Mouse (Mus musculus) layer of hippocampus, adult 11-12 months (tissue): ENCODE measurements around the gene Tigar.

ENCODE experiments used
- DNase-seq: peaks from one replicate; pipeline ENCODE4 v3.0.0; 2022; ENCODE audit warnings: low spot score

Tigar gene

DNA sequence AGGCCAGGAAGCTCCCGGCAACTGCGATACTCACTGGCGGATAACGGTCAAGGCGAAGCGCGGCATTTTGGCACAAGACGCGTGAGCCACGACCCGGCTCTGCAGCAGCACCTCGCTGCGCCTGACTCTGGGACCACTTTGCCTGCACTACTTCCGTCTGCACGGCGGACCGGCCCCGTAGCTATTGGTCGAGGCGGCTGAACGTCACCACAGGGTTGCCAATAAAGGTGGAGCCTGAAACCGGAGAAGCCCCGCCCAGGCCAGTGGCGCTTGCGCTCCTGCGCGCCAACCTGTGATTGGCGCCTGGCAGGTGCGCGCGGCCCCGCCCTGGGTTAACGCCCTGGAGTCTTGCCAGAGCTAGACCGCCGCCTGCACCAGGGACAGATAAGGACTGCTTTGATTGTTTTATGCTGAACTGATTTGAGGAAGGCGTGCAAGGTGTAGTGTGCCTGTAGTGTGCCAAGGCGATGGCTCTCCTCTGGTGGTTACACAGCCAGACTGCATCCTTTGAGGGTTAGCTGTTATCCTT lies at the start of gene Tigar:
Gene Tigar, minus strand, starts transcription at position 156 of the 529 bp plus-strand sequence.
- peak; percentile 93 for DNase-seq

DNA sequence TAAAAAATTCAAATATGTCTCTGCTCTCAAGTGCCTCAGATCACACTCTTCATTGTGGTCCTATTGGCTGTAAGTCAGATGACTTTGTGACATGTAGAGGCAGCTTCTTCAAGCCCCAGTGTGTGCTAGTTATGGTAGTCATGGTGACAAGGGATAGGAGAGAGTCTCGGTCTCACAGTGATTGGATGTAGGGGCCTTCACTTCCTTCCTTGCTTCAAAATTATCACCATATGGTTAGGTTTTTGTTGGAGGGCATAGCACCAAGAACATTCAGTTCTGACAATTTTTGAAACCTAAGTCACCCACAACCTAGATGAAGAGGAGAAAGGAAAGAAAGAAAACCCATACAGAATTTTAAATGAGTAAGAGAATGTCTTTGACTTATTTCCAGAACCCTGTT lies 48.0 kb upstream of the Tigar start:
- DNase-seq: no peak

DNA sequence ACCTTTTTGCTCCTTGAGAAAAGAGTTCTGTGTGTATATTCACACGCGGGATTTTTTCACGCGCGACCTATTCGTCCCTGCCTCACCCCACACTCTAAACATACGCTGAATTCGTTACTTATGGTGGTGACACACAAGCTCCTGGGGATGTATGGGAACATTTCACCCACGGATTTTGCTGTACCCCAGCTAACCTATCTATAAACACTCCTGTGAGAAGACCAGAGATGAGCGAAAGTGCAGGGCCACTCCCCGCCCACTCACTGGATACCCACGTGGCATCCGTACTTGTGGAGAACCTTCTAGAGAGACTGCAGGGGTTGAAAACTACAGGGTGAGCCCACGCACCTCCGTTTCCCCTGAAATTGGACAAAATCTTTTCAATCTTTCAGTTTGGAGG lies 46.1 kb upstream of the Tigar start:
- DNase-seq: no peak

DNA sequence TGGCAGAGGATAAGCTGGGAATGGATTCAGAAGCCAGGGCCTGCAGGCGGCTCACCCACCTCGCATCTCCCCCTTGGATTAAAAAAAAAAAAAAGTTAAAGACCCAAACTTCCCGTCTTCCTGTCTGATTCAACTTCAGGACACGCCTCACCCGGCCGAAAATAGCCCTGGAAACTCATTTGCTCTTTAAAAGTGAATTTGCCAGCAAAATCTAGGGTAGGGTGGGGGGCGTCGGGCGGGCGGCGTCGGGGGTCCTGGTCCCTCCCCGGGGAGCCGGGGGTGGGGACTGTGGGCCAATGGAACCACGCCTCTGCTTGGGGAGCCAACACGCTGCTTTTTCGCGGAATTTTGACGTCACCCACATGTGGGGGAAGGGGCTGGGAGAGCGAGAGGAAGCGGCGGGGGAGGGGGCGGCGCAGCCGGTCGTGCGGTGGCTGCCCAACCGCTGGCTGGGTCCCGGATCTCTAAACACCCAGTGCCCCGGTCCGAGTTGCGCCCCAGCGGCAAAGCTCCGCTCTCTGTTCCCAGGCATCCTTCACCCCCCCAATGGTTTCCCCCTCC lies 45.4 kb upstream of the Tigar start:
- DNase-seq: no peak

DNA sequence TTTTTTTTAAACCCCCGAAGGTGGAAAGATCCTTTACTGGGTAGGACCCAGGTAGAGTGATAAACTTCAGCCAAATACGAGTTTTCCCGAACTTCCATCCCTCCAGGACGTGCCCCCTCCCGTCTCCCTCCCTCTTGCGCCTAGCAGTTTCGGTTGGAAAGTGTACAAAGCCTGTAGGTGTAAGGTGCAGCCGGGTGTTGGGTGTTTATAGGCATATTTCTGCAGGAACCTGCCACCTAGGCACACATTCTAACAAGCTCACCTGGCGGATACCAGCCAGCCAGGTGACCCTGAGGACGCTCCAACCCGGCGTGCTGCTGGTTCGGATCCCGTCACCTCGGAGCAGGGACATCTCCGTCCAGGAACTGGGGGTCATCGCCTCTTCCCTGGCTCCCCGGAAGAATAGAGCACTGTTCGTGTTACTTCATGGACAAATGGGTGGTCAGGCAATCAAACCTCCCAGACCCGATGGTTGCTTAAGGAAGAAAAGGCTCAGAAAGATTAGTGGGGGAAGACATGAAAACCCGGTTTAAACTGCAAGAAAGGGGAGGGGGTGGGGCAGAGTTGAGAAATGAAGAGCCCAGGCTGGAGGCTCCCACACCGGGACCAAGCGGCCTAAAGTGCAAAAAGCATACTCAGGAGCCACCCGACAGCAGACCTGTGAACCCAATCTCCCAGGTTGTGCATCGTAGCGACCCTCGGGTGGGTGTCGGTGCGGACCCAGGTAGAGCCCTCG lies 44.8 kb upstream of the Tigar start:
- DNase-seq: no peak

DNA sequence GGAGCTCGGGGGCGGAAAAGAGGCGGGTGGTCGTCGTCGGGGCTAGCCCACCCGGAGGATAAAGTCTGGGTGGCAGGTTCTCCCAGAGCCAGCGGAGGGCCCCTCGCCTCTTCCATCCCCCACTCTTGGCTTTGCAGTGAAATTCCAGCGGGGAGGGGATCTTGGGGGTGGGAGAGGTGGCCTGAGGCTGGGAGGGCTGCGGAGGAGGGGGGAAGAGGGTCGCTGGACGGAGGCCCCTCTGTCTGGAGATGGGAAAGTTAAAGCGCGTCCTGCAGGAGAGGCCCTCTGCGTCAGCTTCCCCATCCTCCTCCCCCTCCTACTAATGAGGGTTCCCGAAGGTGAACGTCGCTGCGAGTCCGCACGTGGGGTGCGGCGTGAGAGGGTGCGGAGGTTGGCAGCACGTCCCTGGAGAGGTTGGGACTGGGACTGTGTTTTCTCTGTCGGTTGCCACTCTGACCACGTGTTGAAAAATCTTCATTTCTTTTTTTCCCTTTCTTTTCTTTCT lies 44.0 kb upstream of the Tigar start:
- DNase-seq: no peak

DNA sequence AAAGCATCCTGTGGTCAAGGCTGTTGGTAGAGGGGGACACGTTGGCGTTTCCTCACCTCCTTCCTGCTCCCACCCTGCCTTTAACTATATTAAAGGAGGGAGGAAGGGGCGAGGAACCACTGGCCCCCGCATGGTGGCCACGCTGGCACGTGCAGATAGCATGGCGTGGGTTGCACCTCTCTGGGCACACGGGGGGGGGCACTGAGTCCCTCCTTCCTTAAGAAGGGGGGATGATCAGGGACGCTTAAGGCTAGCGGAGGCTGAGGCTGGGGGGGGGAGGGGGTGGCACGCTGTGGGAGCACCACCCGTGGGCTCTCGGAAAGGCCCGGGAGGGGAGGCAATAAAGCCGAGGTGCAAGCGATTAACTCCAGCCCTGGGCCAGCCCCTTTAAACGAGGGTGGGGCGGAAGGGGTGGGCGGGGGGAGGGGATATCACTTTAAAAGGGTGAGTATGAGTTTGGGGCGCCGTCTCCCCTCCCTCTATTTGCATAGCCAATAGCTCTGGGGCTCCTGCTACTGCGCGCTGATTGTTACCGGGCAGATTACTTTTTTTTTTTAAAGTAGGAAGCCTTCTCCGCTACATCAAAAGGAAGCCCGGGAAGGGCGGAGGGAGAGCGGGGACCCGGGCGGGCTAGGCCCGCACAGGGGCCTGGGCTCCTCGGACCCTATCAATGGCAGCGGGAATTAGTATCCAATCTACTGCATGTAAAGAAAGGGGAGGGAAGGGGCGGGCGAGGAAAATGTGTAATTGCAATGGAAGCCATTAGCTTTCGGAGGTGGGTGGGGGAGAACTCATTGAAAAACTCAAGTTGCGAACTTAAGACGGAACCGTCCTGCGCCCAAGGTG lies 43.0 kb upstream of the Tigar start, which contains the start of gene Ccnd2:
Gene Ccnd2, minus strand, starts transcription at position 88 of the 846 bp plus-strand sequence.
- DNase-seq: peak; percentile 52

DNA sequence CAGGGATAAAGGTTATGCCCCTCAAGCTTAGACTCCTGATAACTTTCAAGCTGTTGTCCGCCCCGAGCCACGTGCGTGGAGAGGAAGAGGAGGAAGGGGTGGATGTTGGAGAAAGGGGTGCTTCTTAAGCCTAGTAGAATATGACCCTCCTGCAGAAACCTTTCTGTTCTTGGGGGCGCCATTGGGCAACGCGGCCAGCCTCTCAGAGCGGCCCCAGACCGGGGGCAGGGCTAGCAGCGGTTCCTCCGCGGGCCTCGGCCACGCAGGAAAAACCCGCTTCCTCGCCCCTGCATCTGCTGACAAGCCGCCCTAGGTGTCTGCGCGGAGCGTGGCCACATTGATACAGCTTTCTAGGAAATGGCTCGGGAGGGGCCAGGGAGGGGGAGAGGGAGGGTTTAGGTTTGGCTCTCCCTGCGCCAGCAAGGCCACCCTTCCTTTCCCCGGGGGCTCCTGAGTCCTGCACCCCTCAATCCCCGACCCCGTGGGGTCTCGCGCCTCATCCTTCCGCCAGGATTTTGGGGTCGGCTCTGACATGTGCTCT lies 42.3 kb upstream of the Tigar start:
- no peak for DNase-seq

DNA sequence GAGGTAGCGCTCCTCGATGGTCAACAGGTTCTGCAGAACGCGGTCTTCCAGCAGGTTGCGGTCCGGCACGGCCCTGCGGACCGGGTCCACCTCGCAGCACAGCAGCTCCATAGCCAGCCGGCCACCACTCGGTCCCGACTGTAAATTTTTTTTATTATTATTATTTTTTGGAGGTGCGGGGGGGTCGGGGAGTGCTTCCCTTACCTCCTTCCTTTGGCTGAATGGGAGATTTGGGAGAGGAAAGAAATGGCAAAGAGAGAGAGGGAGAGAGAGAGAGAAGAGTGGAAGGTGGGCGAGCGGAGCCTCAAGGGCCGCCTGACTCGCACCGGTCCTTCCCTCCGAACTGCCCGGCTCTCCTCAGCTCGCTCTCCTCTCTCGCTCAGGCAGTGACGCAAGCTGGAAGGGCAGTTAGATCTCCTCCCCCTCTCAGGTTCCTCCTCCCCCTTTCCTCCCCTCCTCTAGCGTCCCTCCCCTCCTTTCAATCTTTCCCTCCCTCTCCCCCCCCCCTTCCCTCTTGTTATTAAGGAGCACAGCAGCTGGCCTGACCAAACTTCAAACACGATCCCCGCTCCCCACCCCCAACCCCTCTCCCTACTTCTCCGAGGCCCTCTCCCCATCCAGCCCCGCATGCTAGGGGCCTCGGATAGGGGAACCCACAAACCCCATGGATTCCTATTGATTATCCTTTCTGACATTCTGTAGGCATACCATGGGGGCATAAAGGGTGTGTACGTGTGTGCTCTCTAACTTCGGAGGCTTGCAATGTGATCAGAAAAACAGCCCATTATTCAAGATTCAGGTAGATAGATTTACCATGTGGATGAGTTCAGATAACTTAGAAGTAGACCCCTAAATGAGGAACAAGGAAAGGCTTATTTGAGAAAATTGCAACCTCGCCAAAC lies 41.6 kb upstream of the Tigar start:
- DNase-seq: peak; percentile 63

DNA sequence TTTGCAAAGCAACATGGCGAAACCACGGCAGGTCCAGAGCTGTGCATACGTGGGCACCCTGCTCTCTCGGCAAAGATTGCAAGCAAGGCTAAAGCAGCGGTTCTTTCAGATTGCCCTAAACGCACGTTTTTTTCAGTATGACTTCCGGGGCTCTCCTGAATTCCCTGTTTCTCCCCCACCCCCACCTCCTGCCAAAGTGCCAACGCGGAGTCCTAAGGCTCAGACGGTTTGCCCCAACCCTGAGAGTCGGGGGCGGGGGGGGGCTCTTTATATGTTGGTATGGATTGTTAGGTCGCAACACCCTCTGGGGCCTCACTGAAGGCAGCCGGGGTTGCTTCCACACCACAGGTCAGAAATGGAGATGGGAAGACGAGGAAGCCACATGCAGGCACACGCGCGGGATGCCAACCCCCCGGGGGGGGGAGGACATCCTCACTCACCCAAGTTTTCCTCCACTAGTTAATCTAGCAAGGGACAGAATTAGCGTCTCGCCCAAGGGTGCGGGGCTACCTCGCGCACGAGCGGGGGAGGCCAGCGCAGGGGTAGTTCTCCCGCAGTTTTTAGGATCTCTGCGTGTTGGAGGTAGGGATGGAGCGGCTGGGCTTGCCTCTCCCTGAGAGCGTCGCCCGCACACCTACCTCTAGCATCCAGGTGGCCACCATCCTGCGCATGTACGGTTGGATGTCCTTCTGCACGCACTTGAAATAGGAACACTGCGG lies 40.7 kb upstream of the Tigar start:
- DNase-seq: no peak

DNA sequence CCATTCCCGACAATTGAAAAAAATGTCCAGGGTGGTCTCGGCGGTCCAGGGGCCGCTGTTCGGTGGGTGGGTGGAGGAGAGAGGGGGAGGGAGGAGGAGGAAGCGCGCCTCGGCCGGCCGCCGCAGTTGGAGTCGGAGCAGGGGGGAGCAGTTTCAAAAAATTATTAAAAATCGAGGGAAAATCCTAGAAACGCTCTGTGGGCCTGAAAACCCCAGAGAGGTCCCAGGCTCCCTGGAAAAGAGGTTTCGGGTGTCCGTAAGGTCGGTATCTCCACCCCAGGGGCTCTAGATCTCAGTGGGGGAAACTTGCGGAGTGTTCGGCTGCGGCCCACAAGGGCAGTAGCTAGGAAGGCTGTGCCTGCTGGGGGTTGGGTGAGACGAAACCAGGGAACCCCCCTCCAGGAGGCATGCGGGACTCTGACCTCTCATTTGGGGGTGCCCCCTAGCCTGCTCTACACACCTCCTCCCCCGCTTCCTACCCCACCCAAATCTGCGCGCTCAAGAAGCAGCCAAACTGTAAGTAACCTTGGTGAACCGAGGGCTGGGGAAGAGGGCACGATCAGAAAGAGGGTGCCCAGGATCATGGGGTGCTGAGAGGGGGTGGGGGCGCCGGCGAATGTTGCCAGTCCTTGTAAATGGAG lies 40.1 kb upstream of the Tigar start:
- no peak for DNase-seq

DNA sequence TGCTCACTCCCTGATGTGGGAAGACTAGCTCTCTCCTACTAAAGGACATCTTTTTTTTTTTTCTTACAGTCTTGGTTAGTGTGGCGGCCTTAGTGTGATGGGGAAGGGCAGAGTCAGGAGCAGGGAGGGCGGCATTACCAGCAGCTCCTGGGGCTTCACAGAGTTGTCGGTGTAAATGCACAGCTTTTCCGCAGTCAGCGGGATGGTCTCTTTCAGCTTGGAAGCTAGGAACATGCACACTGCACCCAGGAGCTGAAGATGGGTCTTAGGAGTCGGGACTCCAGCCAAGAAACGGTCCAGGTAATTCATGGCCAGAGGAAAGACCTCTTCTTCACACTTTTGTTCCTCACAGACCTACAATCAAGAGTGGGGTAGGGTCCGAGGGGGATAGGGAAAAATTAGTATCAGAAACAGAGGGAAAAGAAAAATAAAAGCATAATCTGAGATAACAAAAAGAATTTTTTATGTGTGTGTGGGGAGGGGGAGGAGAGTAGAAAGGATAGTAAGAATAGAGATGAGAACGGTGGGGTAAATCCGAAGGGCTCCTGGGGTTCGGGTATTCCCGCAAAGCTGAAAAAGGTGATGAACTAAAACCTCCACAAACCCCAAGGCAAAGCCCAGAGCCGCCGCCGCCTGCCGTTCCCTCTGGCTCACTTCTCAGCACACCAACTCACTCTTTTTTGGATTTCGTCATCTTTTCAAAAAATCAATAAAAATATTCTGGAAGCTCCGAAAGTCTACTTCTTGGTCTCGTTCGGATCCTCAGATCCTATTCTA lies 39.4 kb upstream of the Tigar start:
- DNase-seq: no peak

DNA sequence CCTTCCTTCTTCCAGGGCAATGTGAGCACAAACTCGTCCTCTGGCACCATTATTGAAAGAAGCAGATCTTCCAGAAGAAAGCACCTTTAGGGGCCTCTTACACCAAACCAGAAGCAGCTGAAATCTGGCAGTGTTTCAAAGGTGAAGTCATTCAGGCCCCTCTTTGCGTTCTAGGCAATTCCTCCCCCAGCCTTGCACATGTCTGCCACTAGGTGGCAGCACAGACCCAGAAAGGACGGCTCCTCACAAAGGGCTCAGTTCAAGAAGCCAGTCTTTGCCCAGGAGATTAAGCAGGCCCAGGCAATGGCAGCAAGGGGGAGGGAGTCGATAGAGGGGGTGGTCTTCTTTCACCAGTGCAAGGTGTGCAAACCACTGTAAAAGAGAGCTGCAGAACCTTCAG lies 38.3 kb upstream of the Tigar start:
- DNase-seq: peak; percentile 86

DNA sequence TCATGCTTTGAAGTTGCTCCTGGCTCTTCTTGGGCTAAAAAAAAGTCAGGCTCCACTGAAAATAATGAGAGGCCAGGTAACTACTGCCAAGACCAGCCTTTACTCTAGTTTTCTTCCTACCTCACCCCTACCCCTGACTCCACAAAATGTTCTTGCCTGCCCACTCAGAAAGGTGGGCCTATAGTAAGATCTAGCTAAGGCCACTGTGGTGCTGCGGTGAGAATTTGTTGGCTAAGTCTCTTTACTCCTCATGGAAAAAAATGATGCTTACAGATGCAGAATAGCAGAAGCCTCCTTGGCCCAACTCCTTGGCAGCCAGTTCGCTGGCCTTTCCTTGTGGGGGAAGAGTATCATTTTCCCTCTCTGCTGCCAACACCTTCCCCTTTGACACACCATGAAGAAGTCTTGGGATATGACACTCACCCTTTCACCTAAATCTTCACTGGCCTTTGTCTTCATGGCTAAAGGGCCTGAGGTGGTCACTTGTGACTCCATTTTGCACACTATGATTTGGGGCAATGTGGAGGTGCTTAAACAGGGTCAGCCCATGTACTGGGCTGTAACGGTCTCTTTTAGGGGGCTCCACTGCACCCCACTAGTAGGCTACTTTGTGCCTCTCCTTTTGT lies 37.1 kb upstream of the Tigar start:
- no peak for DNase-seq

DNA sequence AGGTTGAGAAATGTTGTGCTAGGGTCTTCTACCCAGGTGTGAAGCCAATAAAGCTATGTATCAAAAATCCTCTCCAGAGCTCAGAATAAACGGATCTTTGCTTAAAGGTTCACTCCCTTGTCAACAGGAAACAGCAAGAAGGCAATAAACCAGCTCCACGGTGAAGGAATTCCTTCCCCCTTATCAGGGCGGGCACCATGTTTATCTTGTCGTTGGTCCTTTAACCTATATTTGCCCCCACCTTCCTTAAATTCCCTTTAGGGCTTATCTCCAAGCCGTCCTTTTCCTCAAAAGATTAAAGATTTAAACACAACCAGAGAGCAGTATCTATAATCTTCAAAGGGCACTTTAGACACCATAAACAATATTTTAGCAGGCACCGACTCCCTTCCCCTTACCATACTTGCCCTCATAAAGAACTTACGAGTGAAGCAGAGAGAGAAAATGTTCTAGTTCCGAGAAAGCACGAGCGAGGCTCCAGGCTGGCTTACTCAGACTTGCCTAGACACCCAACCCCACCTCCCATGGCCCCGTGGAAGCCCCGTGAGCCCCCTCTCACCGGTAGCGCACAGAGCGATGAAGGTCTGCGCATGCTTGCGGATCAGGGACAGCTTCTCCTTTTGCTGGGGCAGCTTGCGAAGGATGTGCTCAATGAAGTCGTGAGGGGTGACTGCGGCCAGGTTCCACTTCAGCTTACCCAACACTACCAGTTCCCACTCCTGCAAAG lies 36.3 kb upstream of the Tigar start:
- DNase-seq: no peak

DNA sequence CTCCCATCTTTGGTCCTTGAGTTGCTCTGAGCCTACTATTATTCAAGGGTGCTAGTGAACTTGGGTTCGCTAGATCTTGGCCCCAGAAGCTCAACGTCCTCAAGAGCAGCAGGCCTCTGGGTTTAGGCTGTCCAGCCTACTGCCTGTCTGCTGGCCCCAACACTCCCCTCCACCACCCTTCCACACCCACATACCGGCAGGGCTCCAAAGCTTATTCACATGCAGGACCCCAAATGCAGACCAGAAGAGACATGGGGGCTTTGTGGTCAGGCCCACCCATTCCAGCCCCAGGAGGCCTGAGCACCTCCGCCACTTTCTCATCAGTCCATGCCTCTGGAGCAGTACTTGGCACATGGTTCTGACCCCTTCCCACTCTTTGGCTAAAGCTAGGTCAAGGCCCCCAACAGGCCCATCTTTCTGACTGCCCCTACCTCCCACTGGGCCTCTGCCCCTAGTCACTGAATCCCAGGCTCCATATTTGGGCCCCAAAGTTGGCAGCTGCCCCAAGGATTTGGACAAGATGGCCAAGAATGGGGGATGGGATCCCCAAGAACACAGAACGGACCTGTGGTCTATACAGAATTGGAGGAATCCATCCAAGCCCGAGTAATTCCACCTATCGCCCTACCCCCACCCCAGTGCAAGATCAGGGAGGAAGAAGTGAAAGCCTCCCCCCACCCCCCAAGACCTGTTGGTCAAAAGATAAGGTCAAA lies 34.4 kb upstream of the Tigar start:
- DNase-seq: no peak

DNA sequence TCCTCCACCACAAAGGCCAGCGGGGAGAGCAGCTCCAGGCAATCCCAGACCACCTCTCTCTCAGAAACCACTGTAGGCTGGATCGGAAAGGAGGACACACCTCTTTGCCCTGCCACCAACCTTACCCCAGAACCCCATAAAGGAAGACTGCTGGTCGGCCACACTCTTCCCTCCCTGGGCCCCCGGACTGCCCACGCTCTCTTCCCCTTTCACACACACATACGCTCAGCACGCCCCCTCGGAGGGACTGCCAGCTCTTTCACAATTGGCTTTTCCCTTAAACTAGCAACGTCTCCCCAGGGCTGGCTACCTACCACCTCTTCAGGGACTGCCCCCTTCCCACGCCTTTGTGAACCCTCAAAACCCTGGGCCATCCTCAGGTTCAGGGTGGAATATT lies 33.8 kb upstream of the Tigar start:
- DNase-seq: no peak
